Mouse (Mus musculus): ENCODE results near the gene Pola1.
A peak's percentile ranks its signal among the peaks of the same experiment; 100 is the strongest.

Gene Pola1

GRCm38 (mm10) chrX:93286291-93286893, 345.6 kb downstream of the Pola1 start, which contains the start of gene Arx:
TSS of gene Arx (plus strand) at chrX:93286445.
- DNase-seq, result peak; percentile 70

GRCm38 (mm10) chrX:93285091-93285490, 346.9 kb downstream of the Pola1 start:
- no peak for DNase-seq

- DNase-seq, result no peak
These were observed 350.2 kb downstream of the Pola1 start for GRCm38 (mm10) chrX:93281756-93282155.

GRCm38 (mm10) chrX:93281028-93281723, 350.8 kb downstream of the Pola1 start:
- DNase-seq, result peak; percentile 72

GRCm38 (mm10) chrX:93279940-93280339, 352.0 kb downstream of the Pola1 start:
- no peak for DNase-seq

- DNase-seq, result no peak
These were observed 356.3 kb downstream of the Pola1 start for GRCm38 (mm10) chrX:93275689-93276088.

All from right cerebral cortex, postnatal 14 days (tissue).